Mouse (Mus musculus) liver, embryonic 14.5 days (tissue): ENCODE data around the gene Cdc42se2.

Source experiments
- CTCF ChIP-seq: IDR thresholded peaks from 2 replicates; pipeline ENCODE4 v1.5.1; 2016; ENCODE audit warnings: antibody characterized with exemption, low read depth, control low read depth
- EP300 ChIP-seq: IDR thresholded peaks from 2 replicates; pipeline ENCODE4 v1.6.1; 2016; ENCODE audit warnings: antibody characterized with exemption, low read depth

DNA sequence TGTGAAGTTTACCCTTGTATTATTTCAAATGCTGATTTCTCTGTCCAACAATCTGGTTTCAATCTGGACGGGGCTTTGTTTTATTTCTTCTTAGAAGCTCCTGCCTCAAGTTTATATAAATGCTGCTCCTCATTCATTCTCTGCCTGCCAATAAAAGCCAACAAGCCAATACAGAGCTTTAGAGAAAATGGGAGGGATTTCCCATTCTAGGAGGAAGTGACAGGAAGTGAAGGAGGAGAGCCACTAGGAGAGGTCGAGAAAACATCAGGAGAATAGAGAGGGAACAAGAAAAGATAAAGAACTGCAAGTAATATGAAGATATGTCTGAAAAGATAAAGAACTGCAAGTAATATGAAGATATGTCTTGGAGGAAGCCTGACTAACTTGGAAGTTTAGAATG is 74.6 kb downstream of the Cdc42se2 start:
- no peak for TF ChIP-seq CTCF
- no peak for TF ChIP-seq EP300
